Mouse (Mus musculus) bone marrow macrophage, adult 2 months (primary cell): ENCODE results near the gene Pogk. TPM values are rescaled to one million over a fixed set of nuclear protein-coding genes. Genes with fewer than 3 reads are reported as not detected.

Experiments
- H3K27ac ChIP-seq: 2 replicates; pipeline ENCODE4 v1.5.1; 2012; ENCODE audit warnings: low read depth, low read length; ENCODE audit not compliant: insufficient read depth
- H3K4me1 ChIP-seq: 2 replicates; pipeline ENCODE4 v1.6.1; 2012; ENCODE audit warnings: low read length; ENCODE audit not compliant: control insufficient read depth, insufficient read depth
- H3K4me3 ChIP-seq: 2 replicates; pipeline ENCODE4 v1.5.1; 2012; ENCODE audit warnings: mild to moderate bottlenecking, low read length, moderate library complexity; ENCODE audit not compliant: insufficient read depth
- CTCF ChIP-seq: IDR thresholded peaks from 2 replicates; pipeline ENCODE4 v1.5.1; 2012; ENCODE audit warnings: low read depth, mild to moderate bottlenecking, low read length, moderate library complexity
- POLR2A ChIP-seq: IDR thresholded peaks from 2 replicates; pipeline ENCODE4 v1.6.1; 2012; ENCODE audit warnings: mild to moderate bottlenecking, low read depth, low read length, borderline replicate concordance
- polyA plus RNA-seq: library from polyadenylated mRNA; stranded (reverse); fragments of >200 nt; gene quantifications from 2 replicates; pipeline ENCODE4 v1.2.4, GENCODE M21; 2012; ENCODE audit not compliant: missing spikeins, insufficient read depth, insufficient read length

The Pogk gene
- polyA plus RNA-seq, 1 experiment, result 7.7 TPM

DNA sequence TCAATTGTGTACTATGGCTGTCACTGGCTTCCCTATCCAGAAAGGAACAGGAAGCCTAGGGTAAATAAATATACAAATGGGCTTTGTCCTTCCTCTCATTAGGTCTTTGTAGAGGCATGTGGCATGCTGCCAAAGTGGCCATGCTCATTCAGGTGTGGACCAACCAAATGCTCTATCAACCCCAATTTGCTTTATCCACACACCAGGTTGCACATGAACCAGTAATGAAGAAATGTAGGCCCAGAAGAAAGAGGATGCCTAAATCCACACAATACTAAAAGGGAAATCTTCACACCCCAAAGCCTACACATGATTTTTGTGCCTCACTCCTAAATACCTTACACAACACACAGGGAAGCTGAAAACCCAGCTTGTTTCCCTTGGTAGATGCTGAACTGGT is 8.2 kb downstream of the Pogk start:
- H3K4me3 ChIP-seq, result no peak overlapping the region
- H3K27ac ChIP-seq, result no peak overlapping the region
- peaks cover 7% of the 10 kb centered on the region; the same call in 1 of the 2 replicates for H3K4me1 ChIP-seq
- TF ChIP-seq CTCF (no peak), POLR2A (no peak)

DNA sequence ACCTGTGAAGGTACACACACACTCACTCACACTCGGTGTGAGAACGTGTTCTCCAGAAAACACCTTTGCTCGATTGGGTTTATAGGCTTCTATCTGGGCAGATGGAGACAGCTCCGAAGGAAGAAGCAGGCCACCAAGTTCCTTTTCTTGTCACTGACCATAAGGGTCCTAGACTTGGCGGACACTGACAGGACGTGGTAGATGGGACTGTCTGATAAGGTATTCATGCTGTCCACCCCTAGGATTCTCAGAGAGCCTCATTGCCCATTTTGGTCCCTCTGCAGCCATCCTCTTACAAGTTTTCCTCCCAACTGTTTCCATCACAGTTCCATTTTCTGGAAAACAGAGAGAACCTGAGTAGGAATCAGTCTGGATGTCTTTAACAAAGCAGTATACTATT is 13.3 kb downstream of the Pogk start:
- H3K4me3 ChIP-seq, result no peak overlapping the region
- no peak overlapping the region for H3K27ac ChIP-seq
- H3K4me1 ChIP-seq, result peaks cover 7% of the 10 kb centered on the region
- no peak for TF ChIP-seq CTCF
- TF ChIP-seq POLR2A, result no peak

DNA sequence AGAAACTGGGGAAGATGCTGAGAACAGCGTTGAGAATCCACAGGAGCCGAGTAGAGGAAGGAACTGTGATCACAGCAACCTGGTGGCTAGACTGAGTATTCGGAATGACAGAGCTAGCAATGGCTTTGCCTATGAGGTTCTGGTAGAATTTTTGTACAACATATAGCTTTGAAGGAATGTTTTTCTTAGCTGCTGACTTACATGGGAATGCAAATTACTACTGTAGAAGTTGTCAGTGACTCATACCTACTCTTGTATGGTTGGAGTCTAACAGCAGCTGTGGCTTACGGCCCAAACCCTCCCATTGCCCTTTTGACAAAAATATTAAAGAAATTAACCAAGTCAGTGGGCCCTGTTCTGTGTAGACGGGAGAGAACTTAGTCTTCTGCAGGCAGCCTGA is 14.0 kb downstream of the Pogk start:
- H3K4me1 ChIP-seq, result peaks cover 4% of the 10 kb centered on the region
- H3K27ac ChIP-seq, result no peak overlapping the region
- H3K4me3 ChIP-seq, result no peak overlapping the region
- TF ChIP-seq POLR2A, result no peak

DNA sequence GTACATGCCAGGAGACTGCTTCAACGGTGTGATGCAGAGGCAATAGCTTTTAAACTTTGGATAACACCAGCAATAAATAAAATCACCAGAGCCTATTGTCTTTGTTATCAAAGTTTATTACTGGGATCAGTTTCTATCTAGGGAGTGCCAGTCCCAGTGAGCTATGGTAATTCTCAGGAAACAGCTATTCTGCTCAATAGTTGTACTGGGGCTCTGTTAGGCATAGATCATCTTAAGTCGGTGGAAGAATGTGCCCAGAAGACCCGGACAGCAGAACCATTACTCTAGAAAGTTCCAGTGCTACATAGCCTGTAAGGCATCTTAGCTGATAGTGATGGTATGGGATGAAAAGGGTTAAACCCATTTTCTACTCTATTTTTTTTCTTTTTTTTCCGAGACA is 14.9 kb downstream of the Pogk start:
- Histone ChIP-seq H3K4me1 (peaks cover 3% of the 10 kb centered on the region), H3K27ac (no peak overlapping the region), H3K4me3 (no peak overlapping the region)
- TF ChIP-seq POLR2A (no peak), CTCF (no peak)

DNA sequence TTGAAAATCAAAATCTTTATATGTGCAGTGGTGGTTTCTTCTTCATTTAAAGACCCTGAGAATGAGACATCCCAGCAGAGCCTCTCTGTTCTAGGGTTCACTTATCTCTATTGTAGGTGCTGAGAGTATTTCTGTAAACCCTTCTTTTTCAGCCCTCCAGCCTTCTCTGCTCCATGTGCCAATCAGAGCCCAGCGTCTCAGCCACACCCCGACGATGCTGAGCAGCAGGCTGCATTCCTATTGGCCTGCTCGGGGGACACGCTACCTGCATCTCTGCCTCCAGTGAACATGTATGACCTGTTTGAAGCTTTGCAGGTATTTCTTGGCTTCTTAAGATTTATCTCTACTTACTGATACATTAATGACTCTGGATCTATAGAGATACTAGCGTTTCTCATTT is 18.0 kb downstream of the Pogk start:
- TF ChIP-seq POLR2A (no peak), CTCF (no peak)
- peaks cover 3% of the 10 kb centered on the region for H3K4me1 ChIP-seq
- no peak overlapping the region for H3K27ac ChIP-seq
- no peak overlapping the region for H3K4me3 ChIP-seq

DNA sequence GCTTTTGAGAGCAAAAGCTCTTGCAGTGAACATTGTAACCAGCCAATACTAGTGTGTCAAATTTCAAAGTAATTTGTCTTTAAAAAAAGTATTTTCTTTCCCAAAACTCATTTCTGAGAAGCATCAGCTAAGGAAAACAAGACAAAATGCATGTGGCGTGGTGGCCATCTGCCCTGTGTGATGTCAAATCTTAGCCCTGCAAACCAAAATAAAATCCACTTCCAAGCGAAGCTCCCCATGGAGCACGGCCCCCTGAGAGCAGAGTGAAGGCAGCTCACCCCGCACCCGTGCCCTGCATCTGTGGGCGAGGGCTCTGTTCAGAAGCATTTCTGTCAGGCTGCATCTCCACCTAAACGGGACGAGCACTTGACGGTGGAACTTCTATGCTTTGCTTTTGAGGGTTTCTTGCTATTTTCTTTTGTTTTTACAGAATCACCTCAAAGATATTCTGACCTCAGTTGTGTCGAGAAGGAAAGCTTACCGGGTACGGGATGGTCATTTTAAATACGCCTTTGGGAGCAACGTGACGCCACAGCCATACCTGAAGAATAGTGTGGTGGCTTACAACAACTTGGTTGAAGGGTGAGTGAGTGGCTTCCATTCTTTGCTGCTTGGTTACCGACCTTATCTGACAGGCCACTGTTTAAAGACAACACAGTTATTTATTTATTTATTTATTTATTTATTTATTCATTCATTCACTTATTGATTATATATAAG is 20.1 kb downstream of the Pogk start:
- no peak overlapping the region for H3K4me3 ChIP-seq
- peaks cover 3% of the 10 kb centered on the region for H3K4me1 ChIP-seq
- TF ChIP-seq POLR2A (no peak), CTCF (no peak)
- H3K27ac ChIP-seq, result no peak overlapping the region

DNA sequence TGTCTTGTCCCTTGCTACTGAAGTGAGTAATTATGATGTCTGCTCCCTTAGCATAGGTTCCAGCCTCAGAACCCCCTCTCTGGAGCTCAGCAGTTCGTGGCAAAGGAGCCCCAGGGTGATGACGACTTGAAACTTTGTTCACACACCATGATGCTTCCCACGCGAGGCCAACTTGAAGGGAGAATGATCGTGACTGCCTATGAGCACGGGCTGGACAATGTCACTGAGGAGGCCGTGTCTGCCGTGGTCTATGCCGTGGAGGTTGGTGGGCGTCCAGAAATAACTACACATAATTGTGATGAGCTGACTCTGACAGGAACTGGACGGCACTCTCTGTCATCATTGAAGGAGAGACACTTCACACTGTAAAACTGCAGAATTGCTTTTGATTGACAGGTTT is 21.2 kb downstream of the Pogk start:
- H3K4me1 ChIP-seq, result no peaks in the 10 kb centered on the region
- H3K4me3 ChIP-seq, result no peak overlapping the region
- H3K27ac ChIP-seq, result no peak overlapping the region
- TF ChIP-seq POLR2A (no peak), CTCF (no peak)

DNA sequence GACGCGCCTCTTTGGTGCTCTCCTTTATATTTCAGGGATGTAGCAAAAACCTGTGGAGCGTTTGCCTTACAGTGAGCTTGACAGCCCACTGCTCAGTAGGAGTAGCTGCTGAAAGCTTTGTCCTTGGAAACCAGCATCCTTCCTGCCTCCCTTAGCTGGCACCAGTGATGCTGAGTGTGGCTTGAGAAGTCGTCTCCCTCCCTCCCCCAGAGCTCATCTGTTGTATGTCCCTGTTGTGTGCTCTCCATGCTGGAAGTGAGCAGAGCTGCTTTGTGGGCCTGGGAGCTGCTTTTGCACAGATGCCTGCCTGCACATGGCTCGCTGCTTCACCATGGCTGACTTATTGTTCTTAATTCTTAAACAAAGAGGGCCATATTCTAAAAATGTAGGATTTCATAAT is 24.2 kb downstream of the Pogk start:
- H3K4me3 ChIP-seq, result no peak overlapping the region
- peaks cover 21% of the 10 kb centered on the region for H3K4me1 ChIP-seq
- H3K27ac ChIP-seq, result no peak overlapping the region
- TF ChIP-seq CTCF, result no peak
- TF ChIP-seq POLR2A, result no peak

DNA sequence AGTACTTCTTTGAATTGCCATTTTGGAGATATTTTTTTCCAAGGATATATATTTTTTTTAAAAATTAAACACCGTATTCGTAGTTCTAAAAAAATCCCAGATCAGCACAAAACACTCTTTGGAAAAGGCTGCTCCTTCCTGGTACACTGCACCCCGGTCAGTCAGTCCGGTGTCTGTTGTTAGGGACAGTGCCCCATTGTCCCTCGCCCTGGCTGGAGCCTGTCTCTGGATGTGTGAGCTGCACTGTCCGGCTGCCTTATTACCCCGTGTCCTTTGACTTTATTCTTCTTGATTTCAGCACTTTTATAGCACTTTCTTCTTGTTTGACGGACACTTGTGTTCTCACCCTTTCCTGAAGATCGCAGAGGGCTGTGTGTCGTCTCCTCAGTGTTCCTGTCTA is 25.0 kb downstream of the Pogk start:
- Histone ChIP-seq H3K27ac (no peak overlapping the region), H3K4me1 (peaks cover 22% of the 10 kb centered on the region), H3K4me3 (no peak overlapping the region)
- TF ChIP-seq CTCF (no peak), POLR2A (no peak)

DNA sequence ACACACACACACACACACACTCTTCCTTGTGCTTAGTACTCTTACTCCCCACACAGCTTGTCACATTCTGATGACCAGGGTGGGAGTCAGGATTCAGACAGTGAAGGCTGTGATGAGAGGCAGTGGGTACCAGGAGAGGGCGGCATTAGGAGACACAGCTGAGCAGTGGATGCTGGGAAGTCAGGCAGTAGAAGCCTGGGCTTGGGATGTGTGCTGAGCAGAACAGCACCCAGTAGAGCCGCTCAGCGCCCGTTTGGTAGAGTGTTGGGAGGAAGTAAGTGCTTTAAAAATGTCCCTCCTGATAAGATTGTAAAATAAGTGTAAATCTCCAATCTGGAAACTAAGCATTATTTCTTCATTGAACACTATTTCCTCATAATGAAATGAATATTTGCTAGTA is 27.0 kb downstream of the Pogk start:
- no peak overlapping the region for H3K27ac ChIP-seq
- peaks cover 25% of the 10 kb centered on the region for H3K4me1 ChIP-seq
- no peak for TF ChIP-seq CTCF
- no peak overlapping the region for H3K4me3 ChIP-seq

DNA sequence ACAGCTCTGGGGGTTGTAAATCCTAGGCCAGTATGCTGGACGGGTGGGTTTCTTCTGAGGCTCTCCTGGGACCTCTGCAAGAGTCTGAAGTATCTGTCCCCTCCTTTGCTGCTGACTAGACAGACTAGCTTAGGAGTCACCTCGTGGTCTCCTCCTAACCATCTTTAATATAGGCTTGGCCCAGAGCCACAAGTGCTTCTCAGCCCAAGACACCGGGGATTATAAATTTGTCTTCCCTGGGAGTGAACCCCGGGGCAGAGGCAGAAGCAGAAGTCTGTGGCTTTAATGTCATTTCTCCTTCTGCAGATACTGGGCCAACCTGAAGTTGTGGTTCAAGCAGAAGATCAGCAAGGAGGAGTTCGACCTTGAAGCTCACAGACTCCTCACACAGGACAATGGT is 27.8 kb downstream of the Pogk start:
- peak overlapping the region; percentile 17; the same call in 1 of the 2 replicates for H3K4me3 ChIP-seq
- H3K4me1 ChIP-seq, result peaks cover 25% of the 10 kb centered on the region
- no peak overlapping the region for H3K27ac ChIP-seq
- TF ChIP-seq CTCF, result no peak
- no peak for TF ChIP-seq POLR2A
